Mouse (Mus musculus): ENCODE data around the gene Zfp13. TPM values are rescaled to one million over a fixed set of nuclear protein-coding genes. Genes with fewer than 3 reads are reported as not detected.
"Not testable (repeated sequence)": the region's sequence is repeated elsewhere in the genome, so short reads cannot be mapped to it uniquely, and the experiment has no call there.

Zfp13 gene
- total RNA-seq, 4 experiments from 2014 or later: 8.2 to 19.2 (median 14.6) TPM

DNA sequence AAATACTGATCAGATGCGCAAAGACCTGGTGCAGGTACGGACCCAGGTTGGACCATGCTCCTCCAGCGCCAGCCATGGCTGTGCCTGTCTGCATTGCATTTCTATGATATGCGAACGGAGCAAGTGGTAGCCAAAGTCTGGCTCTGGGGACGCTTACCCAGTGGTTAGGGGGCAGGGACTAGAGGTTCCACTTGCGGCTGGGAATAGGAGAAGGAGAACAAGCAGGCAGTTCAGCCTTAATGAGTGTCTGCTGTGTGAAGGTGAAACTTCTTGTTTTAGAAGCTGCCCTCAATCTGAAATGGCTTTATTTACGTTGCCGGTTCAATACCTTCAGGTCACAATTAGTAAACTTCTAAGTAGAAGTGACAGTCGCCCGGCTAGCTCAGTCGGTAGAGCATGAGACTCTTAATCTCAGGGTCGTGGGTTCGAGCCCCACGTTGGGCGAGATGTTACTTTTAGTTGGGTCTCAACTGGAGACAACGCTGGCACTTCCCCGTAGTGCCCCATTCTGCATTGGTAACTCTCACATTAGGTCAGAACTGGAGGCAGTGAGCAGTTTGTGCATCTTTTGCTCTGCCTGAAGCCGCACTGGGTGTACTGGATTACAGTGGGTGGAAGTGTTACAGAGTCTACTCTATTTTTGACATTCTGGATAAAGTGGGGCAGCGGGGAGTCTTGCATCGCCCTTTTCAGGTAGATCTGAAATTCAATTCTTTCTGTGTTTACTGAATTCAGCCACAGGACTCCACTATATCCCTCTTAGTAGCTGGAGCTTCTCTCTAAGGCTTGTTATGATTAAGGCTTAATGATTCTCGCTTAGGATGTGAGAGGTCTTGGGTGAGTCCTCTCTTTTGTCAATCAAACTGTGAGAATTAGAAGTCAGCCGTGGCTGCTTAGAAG is 65.4 kb downstream of the Zfp13 start:
- not testable (repeated sequence) for DNase-seq

DNA sequence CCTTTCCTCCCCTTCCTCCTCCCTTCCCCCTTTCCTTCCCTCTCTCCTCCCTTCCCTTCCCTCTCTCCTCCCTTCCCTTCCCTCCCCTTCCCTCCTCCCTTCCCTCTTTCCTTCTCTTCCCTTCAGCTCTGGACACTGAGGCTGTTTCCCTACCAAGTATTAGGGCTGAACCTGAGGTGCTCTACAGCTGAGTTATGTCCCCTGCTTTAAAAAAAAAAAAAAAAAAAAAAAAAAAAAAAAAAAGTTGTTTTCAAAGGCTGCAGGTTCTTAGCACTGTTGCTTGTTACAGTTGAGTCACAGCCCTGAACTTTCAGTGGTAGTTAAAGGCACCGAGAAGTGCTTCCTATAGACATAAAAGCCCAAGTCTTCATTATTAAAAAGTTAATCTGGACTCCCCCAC is 67.9 kb downstream of the Zfp13 start:
- DNase-seq: not testable (repeated sequence)

Other genes with a start within 250 kb of the Zfp13 start
- not detected for gene Vmn2r116, start 214.9 kb downstream of the Zfp13 start, total RNA-seq (2022)
- gene Vmn2r117, start 119.8 kb downstream of the Zfp13 start, total RNA-seq (2022): not detected
- gene Zfp213, start 35.2 kb downstream of the Zfp13 start, total RNA-seq (2022): 10 to 100 TPM; 12.0 to 15.5 (median 12.9) TPM
- not detected for gene Zscan10, start 1.4 kb upstream of the Zfp13 start, total RNA-seq (2022)
- gene Mmp25, start 45.8 kb upstream of the Zfp13 start, total RNA-seq (2022): under 1 TPM in 3 of 4 experiments, not detected in 1; 0.06 to 0.13 (median 0.09) TPM
- not detected for gene Bicdl2, start 61.0 kb upstream of the Zfp13 start, total RNA-seq (2022)
- gene Hcfc1r1, start 74.1 kb upstream of the Zfp13 start, total RNA-seq (2022): 100 to 1,000 TPM; 136 to 169 (median 147) TPM
- 10 to 100 TPM; 24.7 to 28.3 (median 26.7) TPM for gene Thoc6, start 74.4 kb upstream of the Zfp13 start, total RNA-seq (2022)
- gene Tnfrsf12a, start 78.0 kb upstream of the Zfp13 start, total RNA-seq (2022): 100 to 1,000 TPM; 156 to 243 (median 195) TPM
- not detected for gene Cldn6, start 79.8 kb upstream of the Zfp13 start, total RNA-seq (2022)
- under 1 TPM in 2 of 4 experiments, not detected in 2; 0.17 to 0.38 TPM for gene Cldn9, start 84.5 kb upstream of the Zfp13 start, total RNA-seq (2022)
- gene 1520401A03Rik, start 123.3 kb upstream of the Zfp13 start, total RNA-seq (2022): 10 to 100 TPM in 3 of 4 experiments, 1 to 10 TPM in 1; 2.4 to 62.8 (median 19.6) TPM
- 1 to 10 TPM; 1.7 to 6.2 (median 3.6) TPM for gene Pkmyt1, start 126.8 kb upstream of the Zfp13 start, total RNA-seq (2022)
- gene Paqr4, start 141.4 kb upstream of the Zfp13 start, total RNA-seq (2022): 10 to 100 TPM in 3 of 4 experiments, 1 to 10 TPM in 1; 7.7 to 17.9 (median 12.0) TPM
- gene Kremen2, start 146.3 kb upstream of the Zfp13 start, total RNA-seq (2022): under 1 TPM in 3 of 4 experiments, not detected in 1; 0.17 to 0.30 (median 0.26) TPM
- gene Flywch1, start 172.1 kb upstream of the Zfp13 start, total RNA-seq (2022): 100 to 1,000 TPM in 2 of 4 experiments, 10 to 100 TPM in 2; 82.9 to 115 (median 102) TPM
- 10 to 100 TPM in 3 of 4 experiments, 1 to 10 TPM in 1; 5.8 to 15.4 (median 13.1) TPM for gene Flywch2, start 186.6 kb upstream of the Zfp13 start, total RNA-seq (2022)
- gene Srrm2, start 191.0 kb upstream of the Zfp13 start, total RNA-seq (2022): 1,000 to 10,000 TPM in 1 of 4 experiments, 100 to 1,000 TPM in 3; 612 to 1,355 (median 855) TPM
- 100 to 1,000 TPM; 365 to 430 (median 403) TPM for gene Elob, start 229.6 kb upstream of the Zfp13 start, total RNA-seq (2022)
- gene Prss33, start 236.6 kb upstream of the Zfp13 start, total RNA-seq (2022): not detected
- gene Prss32, start 244.4 kb upstream of the Zfp13 start, total RNA-seq (2022): not detected
- gene Prss41, start 244.7 kb upstream of the Zfp13 start, total RNA-seq (2022): 1 to 10 TPM in 3 of 4 experiments, under 1 TPM in 1; 0.56 to 1.8 (median 1.4) TPM